Mouse (Mus musculus): ENCODE measurements around the gene Tas1r3. TPM values are rescaled to one million over a fixed set of nuclear protein-coding genes. Genes with fewer than 3 reads are reported as not detected.

Gene Tas1r3
- polyA plus RNA-seq (2012; ENCODE audit: insufficient read depth, insufficient read length, missing spikeins): not detected in 2 replicates

DNA sequence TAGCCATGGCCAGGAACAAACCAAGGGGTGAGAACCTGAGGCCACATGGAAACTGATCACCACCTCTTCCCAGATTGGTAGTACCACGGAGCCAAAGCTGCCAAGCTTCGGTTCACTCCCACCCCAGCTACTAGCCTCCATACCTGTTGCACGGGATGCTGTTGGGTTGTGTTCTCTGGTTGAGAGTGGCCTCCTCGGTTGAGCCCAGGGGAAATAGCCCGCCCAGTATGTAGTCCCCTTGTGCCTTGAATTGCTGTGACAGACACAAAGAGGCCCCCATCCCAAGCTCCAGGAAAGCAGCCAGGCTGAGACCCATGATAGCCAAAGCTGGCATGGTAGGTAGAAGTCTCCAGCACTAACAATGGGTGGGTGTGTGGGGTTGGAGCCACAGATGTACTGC is at the start of gene Tas1r3:
TSS of gene Tas1r3 (minus strand) at position 362 of the 400 bp plus-strand sequence.
- no peak within 1 kb of the TSS for H3K4me3 ChIP-seq (ENCODE audit: insufficient read depth, low read depth, low read length)
- no peak within 1 kb of the TSS for H3K27ac ChIP-seq (replicated peaks; ENCODE audit: low read depth, low read length)
- H3K4me1 ChIP-seq (ENCODE audit: control insufficient read depth, insufficient read depth, insufficient read length, low read length): no peaks in the 10 kb centered on the region

DNA sequence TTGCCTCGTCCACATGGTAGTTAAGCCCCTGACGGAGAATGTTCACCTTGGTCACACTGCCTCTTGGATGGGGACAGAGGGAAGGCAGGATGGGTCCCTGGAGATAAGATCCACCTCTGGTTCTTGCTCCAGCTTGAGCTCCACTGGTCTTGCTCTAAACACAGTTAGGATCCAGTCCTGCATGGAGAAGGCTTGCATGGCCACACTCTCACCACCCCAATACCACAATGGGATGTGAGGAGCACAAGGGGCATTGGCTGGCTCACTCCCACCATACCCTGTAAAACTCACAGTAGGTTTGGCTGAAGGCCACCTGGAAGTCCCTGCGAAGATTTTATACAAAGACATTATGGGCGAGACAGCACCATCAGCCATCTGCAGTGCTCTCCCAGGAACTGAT is 45.6 kb upstream of the Tas1r3 start:
- Histone ChIP-seq H3K4me3 (ENCODE audit: insufficient read depth, low read depth, low read length) (no peak overlapping the region), H3K4me1 (ENCODE audit: control insufficient read depth, insufficient read depth, insufficient read length, low read length) (no peaks in the 10 kb centered on the region), H3K27ac (replicated peaks; ENCODE audit: low read depth, low read length) (no peak overlapping the region)

DNA sequence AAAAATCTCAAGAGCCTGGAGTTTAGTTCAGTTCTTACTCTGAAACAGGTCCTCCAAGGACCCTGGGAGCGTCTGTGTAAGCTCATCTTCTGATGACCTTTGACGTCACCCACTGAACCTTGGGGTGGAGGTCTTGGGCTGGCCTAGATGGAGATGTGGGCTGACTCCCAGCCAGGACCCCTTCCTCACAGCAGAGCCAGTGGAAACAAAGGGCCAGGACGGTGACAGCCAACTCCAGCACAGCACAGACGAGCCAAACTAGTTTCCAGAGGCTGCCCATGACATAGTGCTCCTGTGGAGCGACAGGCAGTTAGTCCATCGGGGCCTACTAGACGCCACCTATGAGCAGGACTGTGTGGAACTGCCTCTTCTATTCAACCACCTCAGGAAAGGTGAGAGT is 45.1 kb upstream of the Tas1r3 start:
- H3K4me3 ChIP-seq (ENCODE audit: insufficient read depth, low read depth, low read length): no peak overlapping the region
- no peak overlapping the region for H3K27ac ChIP-seq (replicated peaks; ENCODE audit: low read depth, low read length)
- H3K4me1 ChIP-seq (ENCODE audit: control insufficient read depth, insufficient read depth, insufficient read length, low read length): no peaks in the 10 kb centered on the region

DNA sequence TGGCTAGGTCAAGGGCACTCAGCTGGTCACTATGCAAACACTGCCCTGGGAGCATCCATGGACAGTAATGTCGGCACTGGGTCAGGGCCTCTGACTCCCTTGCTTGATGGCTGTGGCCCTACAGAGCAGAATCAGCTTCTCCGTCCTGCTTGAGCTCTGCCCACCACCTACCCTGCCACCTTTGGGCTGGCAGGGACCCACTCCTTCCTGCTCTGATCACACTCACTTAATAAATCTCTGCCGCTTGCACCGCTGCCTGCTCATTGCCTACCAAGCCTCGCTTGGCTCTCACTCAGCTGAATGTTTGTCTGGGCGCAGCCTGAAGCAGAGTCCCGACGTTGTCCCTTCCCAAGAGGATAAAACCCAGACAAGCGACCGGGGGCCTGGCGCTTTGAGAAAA is 43.8 kb upstream of the Tas1r3 start:
- Histone ChIP-seq H3K27ac (replicated peaks; ENCODE audit: low read depth, low read length) (no peak overlapping the region), H3K4me3 (ENCODE audit: insufficient read depth, low read depth, low read length) (no peak overlapping the region), H3K4me1 (ENCODE audit: control insufficient read depth, insufficient read depth, insufficient read length, low read length) (no peaks in the 10 kb centered on the region)

DNA sequence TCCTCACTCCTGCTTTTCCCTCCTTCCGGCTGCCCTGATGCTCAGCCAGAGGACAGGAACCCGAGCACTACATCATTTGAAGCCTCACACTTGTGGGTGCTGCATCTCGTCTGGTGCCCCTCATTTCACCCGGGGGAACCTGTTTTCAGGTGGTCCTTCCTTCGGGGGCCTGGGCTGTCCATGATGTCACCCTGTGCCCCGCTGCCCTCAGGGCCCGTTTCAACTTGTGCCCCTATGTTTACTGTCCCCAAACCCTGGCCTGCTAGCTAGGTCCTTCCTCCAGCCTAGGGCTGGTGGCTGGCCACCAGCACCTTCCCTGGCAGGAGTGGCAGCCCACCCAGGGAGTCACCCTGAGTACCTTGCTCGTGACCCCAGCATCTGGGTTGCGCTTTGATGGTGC is 43.0 kb upstream of the Tas1r3 start:
- H3K4me3 ChIP-seq (ENCODE audit: insufficient read depth, low read depth, low read length): no peak overlapping the region
- H3K27ac ChIP-seq (replicated peaks; ENCODE audit: low read depth, low read length): no peak overlapping the region
- peaks cover under 1% of the 10 kb centered on the region; the same call in 1 of the 2 replicates for H3K4me1 ChIP-seq (ENCODE audit: control insufficient read depth, insufficient read depth, insufficient read length, low read length)

DNA sequence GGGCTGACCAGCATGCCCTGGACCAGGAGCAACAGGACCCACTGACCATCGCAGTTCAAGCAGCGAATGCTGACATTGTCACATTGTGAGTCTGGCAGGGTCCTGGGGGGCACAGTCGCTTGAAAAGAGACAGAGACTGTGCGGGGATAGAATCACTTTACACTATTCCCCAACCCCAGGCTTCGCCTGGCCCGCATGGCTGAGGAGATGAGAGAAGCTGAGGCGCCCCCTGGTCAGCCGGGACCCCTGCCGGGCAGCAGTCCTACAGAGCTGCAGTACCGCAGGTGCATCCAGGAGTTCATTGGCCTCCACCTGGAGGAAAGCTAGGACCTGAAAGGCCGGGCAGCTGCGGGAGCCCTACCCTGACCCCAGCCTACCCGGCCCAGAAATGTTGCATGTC is 42.5 kb upstream of the Tas1r3 start:
- Histone ChIP-seq H3K4me3 (ENCODE audit: insufficient read depth, low read depth, low read length) (no peak overlapping the region), H3K27ac (replicated peaks; ENCODE audit: low read depth, low read length) (no peak overlapping the region), H3K4me1 (ENCODE audit: control insufficient read depth, insufficient read depth, insufficient read length, low read length) (peaks cover 4% of the 10 kb centered on the region; the same call in 1 of the 2 replicates)

DNA sequence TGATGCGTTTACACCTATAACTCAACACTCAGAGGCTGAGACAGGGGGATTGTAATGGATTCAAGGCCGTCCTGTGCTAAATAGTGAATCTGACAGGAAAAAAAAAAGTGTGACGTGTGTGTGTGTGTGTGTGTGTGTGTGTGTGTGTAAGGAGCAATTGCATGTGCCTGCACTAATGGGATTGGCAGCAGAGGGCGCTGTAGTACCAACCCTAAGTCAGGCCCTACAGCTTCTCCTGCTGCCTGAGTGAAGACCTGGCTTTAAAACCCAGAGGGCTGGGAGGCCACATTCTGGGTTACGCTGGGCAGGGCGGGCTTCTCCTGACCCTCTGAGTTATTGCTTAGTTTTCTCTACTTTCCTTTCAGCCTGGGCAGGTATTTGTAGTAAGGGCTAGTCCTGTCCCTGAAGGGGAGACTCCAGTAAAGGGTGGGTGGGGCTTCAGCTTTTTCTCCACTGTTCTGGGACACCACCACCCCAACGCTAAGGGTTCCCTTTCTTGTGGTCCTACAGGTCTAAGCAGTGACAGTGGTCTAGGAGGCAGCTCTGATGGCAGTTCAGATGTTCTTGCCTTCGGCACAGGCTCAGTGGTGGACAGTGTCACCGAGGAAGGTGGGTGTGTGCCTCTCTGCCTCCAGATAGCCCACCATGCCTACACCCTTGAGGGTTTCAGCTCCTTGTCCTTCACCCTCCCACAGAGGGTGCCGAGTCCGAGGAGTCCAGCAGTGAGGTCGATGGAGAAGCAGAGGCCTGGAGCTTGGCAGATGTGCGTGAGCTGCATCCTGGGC is 41.3 kb upstream of the Tas1r3 start:
- no peak overlapping the region for H3K27ac ChIP-seq (replicated peaks; ENCODE audit: low read depth, low read length)
- no peak overlapping the region for H3K4me3 ChIP-seq (ENCODE audit: insufficient read depth, low read depth, low read length)
- H3K4me1 ChIP-seq (ENCODE audit: control insufficient read depth, insufficient read depth, insufficient read length, low read length): peaks cover 4% of the 10 kb centered on the region; the same call in 1 of the 2 replicates

DNA sequence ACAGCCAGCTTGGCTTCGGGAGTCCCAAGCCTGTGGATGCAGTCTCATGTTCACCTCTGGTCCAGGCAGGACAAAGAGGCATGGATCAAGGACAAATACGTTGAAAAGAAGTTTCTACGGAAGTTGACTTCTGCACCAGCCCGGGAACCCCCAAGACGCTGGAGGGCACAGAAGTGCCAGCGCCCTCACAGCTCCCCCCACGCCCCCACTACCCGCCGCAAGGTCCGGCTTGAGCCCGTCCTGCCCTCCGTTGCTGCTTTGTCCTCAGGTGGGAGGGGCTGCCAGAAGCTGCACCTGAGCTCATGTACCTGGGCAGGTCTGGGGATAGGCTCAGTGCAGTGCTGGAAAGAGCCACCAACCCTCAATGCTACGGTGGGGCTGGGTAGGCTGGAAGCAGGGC is 40.1 kb upstream of the Tas1r3 start:
- Histone ChIP-seq H3K4me3 (ENCODE audit: insufficient read depth, low read depth, low read length) (no peak overlapping the region), H3K4me1 (ENCODE audit: control insufficient read depth, insufficient read depth, insufficient read length, low read length) (peaks cover 4% of the 10 kb centered on the region; the same call in 1 of the 2 replicates), H3K27ac (replicated peaks; ENCODE audit: low read depth, low read length) (no peak overlapping the region)

DNA sequence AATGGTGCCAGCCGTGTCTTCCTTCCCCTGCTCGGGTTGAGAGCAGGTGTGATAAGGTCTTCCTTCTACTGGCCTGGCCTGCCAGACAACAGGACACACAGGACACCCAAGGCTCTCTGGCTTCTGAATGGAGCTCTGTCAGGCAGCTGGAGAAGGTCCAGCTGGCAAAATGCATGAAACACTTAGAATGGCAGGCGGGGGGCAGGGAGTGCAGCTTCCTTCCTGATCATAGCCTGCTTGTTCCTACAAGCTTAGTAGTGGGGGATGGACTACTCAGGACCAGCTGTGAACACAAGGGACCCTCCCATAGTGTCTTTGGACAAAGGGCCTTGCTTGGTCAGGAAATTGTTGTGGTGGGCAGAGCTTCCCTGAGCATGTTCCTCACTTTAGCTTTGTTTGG is 38.0 kb upstream of the Tas1r3 start:
- Histone ChIP-seq H3K4me1 (ENCODE audit: control insufficient read depth, insufficient read depth, insufficient read length, low read length) (peaks cover 4% of the 10 kb centered on the region; the same call in 1 of the 2 replicates), H3K4me3 (ENCODE audit: insufficient read depth, low read depth, low read length) (no peak overlapping the region), H3K27ac (replicated peaks; ENCODE audit: low read depth, low read length) (no peak overlapping the region)

DNA sequence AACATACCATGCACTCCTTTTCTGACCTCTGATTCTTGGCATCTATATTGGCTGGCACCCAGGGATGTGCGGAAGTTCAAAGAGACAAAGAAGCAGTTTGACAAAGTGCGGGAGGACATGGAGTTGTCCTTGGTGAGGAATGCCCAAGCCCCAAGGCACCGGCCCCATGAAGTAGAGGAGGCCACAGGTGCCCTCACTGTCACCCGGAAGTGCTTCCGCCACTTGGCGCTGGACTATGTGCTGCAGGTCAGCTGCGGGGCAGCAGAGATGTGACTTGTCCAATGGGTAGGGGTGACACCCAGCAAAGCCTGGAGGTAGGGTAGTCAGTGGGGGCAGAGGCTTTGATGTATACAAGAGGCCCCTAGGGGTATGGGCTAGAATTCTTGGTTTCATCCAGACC is 36.2 kb upstream of the Tas1r3 start:
- Histone ChIP-seq H3K27ac (replicated peaks; ENCODE audit: low read depth, low read length) (no peak overlapping the region), H3K4me1 (ENCODE audit: control insufficient read depth, insufficient read depth, insufficient read length, low read length) (peaks cover 19% of the 10 kb centered on the region), H3K4me3 (ENCODE audit: insufficient read depth, low read depth, low read length) (no peak overlapping the region)

DNA sequence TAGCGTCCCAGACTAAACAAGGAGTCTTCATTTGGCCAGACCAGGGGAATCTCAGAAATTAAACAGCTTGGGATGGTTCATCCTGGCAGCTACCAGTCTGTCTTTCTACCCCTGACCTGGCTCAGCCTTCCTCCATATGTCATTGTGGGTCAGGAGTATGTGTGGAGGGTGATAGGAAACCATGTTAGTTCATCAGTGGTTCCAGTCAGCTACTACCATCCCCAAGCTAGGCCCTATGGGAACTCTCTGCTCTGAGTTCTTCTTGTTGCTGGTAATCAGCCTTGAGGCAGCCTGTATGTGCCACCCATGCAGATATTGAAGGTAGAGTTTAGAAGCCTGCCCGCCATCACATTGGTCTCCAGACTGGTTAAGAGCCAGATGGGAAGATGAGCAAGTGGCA is 35.2 kb upstream of the Tas1r3 start:
- H3K4me3 ChIP-seq (ENCODE audit: insufficient read depth, low read depth, low read length): no peak overlapping the region
- no peak overlapping the region for H3K27ac ChIP-seq (replicated peaks; ENCODE audit: low read depth, low read length)
- H3K4me1 ChIP-seq (ENCODE audit: control insufficient read depth, insufficient read depth, insufficient read length, low read length): peaks cover 28% of the 10 kb centered on the region

DNA sequence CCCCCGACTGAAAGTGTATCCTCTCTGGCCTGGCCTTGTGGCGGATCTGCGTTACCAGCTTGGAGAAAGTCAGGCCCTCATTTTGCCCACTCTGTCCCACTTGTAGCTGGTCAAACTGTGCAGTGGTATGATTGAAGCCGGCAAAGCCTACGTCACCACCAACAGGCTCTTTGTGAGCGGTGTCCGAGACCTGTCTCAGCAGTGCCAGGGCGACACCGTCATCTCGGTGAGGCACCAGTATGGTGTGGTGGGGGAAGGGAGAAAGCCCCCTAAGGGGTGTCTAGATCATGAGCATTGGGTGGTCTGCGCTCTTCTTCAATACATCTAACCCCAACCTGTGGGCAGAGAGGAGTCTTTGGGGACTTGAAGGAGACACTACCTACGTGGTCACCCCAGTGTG is 33.3 kb upstream of the Tas1r3 start:
- no peak overlapping the region for H3K27ac ChIP-seq (replicated peaks; ENCODE audit: low read depth, low read length)
- no peak overlapping the region for H3K4me3 ChIP-seq (ENCODE audit: insufficient read depth, low read depth, low read length)
- H3K4me1 ChIP-seq (ENCODE audit: control insufficient read depth, insufficient read depth, insufficient read length, low read length): peaks cover 32% of the 10 kb centered on the region

DNA sequence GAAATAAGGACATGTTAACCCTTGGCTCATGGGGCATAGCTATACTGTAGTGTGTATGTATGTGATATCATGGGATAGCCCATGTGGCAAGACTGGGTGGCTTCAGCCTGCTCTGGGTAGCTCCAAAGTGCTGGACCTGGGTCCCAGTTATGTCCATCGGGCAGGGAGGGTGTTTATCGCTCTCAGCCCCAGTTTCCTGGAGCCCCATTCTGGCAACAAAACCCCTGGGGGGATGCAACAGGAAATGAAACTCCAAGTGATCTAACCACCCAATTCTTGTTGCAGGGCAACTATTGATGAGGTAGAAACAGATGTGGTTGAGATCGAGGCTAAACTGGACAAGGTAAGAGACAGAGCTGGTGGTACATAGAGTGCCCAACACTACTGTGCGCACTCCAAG is 32.7 kb upstream of the Tas1r3 start:
- Histone ChIP-seq H3K27ac (replicated peaks; ENCODE audit: low read depth, low read length) (peak overlapping the region; percentile 78), H3K4me3 (ENCODE audit: insufficient read depth, low read depth, low read length) (peak overlapping the region; percentile 94; the same call in 1 of the 2 replicates), H3K4me1 (ENCODE audit: control insufficient read depth, insufficient read depth, insufficient read length, low read length) (peaks cover 29% of the 10 kb centered on the region)

DNA sequence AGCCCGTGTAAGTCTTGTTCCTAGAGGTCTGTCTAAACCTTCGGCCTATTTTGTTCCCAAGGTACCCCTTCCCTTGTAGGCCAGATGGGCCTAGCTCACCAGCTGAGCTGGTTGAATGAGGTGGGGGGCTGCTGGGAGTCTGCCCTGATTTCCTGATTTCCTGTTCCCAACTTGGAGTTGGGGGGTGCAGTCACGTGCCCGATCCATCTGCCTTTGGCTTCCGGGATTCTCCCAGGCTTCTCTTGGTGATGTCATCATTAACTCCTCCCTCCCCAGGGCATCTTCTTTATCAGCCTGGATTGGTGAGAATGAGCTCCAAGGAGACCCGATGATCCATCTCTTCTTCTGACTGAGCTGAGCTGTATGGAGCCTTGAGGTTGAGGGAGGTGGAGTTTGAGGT is 32.1 kb upstream of the Tas1r3 start:
- Histone ChIP-seq H3K4me3 (ENCODE audit: insufficient read depth, low read depth, low read length) (peak overlapping the region; percentile 94), H3K27ac (replicated peaks; ENCODE audit: low read depth, low read length) (peak overlapping the region; percentile 78), H3K4me1 (ENCODE audit: control insufficient read depth, insufficient read depth, insufficient read length, low read length) (peaks cover 32% of the 10 kb centered on the region)

DNA sequence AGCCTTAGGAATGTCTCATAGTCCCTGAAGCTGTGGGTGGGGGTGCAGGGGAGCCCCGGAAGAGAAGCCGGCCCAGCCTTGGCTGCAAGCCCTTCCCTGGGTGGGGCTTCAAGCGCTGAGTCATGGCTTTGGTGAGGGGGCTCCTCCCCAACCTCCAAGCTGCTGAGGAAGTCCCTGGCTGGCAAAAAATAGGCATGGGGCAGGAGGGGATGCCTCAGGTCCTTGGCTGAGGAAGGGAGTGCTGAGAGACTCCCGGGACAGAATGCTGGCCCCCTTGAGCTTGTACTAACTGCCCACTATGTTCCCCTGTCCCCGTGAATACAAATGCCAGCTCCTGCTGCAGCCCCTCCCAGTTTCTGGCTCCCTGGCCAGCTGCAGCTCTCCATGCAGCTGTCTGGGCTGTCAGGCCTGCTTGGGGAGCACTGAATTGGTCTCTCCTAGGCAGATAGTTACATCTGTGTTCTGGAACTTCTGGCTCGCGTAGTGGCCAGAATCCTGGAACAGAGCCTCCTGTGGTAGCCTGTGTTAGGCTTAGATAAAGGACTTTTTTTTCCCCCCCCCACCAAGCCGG is 31.2 kb upstream of the Tas1r3 start:
- peak overlapping the region; percentile 94 for H3K4me3 ChIP-seq (ENCODE audit: insufficient read depth, low read depth, low read length)
- peaks cover 32% of the 10 kb centered on the region for H3K4me1 ChIP-seq (ENCODE audit: control insufficient read depth, insufficient read depth, insufficient read length, low read length)
- H3K27ac ChIP-seq (replicated peaks; ENCODE audit: low read depth, low read length): peak overlapping the region; percentile 78

DNA sequence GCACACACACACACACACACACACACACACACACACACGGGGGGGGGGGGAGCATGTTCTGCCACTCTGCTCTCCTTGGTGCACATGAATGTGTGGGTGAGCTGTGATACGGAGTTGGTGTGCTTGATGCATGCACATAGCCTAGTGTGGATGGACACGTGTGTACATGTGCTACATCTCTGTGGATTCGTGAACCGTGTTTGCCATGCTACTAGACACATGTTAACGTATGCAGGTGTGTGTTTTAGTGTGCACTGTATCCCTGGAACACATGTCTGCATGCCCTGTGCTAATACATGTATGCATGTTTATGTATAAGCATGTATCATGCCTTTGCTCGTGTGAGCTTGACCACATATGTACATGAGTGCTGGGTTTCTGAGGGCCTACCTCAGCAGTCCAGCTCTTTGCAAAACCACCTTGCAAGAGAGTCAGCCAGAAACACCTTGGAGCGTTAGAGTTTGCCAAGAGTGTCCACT is 30.1 kb upstream of the Tas1r3 start:
- Histone ChIP-seq H3K4me1 (ENCODE audit: control insufficient read depth, insufficient read depth, insufficient read length, low read length) (peaks cover 32% of the 10 kb centered on the region), H3K27ac (replicated peaks; ENCODE audit: low read depth, low read length) (peak overlapping the region; percentile 78; the same call in 1 of the 2 replicates), H3K4me3 (ENCODE audit: insufficient read depth, low read depth, low read length) (peak overlapping the region; percentile 94)
